Mouse (Mus musculus): Measurements from ENCODE around the gene Tbcel.

DNA sequence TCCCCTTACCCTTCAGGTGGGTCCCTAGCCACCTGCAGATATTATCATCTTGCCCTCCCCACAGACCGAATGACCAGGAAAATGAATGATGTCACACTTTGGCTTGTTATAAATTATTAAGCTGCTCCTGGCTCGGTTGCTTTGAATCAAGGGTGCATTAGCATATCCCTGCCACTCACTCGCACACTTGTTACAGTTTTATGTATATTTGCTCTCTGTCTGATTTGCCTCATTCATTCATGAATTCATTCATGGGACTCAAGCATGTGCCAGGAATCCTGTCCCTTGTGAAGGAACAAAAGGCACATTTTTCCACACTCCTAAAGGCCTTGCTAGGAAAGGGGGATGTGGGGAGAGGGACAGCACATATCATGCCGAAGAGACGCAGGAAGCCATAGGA is 5.5 kb upstream of the Tbcel start:
- TF ChIP-seq CTCF (IDR thresholded peaks at IDR 0.05; ENCODE audit: borderline replicate concordance, extremely low read depth, insufficient read depth, insufficient read length) (no peak), POLR2A (IDR thresholded peaks at IDR 0.05; ENCODE audit: borderline replicate concordance, extremely low read depth, insufficient read depth, insufficient read length, poor library complexity, severe bottlenecking) (no peak)

All from brain, embryonic 14.5 days (tissue).